Mouse (Mus musculus) WW6 (cell line): ENCODE data around the gene Gm13083.
"Not testable (repeated sequence)": the region's sequence is repeated elsewhere in the genome, so short reads cannot be mapped to it uniquely, and the experiment has no call there.

Source experiments
- DNase-seq: peaks from one replicate; pipeline ENCODE4 v3.0.0-alpha.2; 2013; ENCODE audit warnings: low read depth, low spot score

Gm13083 gene

DNA sequence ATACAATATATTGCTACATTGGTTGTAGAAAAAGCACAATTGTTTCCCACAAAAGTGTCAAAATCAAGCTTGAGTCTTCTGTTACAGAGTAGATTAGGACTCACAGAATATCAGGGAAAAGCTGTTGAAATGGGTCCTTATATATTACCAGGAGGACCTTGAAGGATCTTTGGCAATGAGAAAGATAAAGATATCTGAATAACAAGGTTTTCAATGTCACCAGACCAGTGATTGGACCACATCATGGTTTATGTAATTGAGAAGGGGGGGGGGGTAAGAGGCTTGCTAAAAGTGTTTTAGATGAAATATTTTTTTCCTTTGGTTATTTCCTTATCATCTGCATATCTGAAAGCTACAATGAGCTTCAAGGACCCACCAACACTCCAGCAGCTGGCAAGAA is at the start of gene Gm13083:
Gm13083 (plus strand) TSS at position 301 of the 400 bp plus-strand sequence.
- DNase-seq = not testable (repeated sequence)

DNA sequence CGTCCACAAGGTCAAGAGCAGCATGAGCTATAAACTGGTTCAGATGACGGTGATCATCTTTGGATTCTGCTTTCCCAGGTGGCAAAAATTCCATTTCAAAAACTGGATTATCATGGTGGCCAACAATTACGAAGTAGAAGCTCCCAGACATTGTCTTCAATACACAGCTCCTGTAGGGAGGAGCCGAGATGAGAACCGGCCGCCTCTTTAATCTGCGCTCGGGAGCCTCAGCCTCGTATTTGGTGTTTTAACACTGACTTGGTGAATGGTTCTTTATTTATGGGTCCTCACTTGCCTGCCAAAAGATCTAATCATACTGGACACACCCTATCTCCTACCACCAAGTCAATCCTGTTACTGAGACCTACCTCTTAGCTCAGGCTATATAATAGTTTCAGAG is 2.9 kb upstream of the Gm13083 start:
- DNase-seq = not testable (repeated sequence)

DNA sequence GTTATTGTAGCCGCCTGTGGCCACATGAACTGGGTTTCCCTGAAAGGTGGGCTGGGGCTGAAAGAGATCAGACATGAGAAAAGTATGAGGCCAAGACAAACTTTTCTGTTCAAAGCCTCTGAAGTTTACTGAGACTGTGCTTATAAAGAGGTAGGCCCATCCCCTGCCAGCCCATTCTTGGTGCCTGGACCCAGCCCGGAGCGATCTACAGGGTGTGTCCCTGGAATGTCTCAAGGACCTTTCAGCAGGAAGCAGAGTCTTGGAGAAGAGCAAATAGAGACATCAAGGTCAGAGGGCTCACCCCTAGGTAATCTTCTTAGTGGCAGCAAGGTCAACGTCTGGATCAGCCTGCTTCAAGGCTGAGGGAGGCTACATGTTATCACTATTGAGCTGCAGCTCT is 3.3 kb downstream of the Gm13083 start:
- DNase-seq = not testable (repeated sequence)

DNA sequence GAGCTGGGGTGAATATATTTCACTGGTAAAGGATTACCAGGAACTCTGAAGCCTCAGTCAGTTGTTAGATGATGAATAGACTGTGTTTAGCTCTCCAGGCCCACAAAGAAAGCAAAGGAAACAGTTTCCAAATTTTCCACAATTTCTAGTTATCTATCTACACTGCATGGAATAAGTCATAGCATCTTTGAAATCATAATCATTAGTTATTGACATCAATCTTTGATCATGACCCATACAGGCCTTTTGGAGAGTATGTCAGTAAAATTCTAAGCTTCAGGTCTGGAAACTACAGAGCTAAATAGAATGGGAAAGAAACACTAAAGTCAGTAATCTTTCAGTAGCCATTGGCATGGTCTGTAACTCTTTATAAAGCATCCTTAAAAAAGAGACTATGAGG is 42.3 kb downstream of the Gm13083 start, which contains the start of gene Gm13088:
Gm13088 (minus strand) TSS at position 101 of the 400 bp plus-strand sequence.
- DNase-seq = not testable (repeated sequence)
